Mouse (Mus musculus) granulocyte monocyte progenitor cell, adult 5-6 weeks (primary cell): ENCODE results near the gene Xpot. TPM values are rescaled to one million over a fixed set of nuclear protein-coding genes. Genes with fewer than 3 reads are reported as not detected.

Experiments
- ATAC-seq: replicated peaks from 2 replicates; pipeline ENCODE4 v1.8.0; 2016; ENCODE audit warnings: mild to moderate bottlenecking, moderate TSS enrichment, inconsistent platforms; ENCODE audit not compliant: poor library complexity, severe bottlenecking
- total RNA-seq, 2 experiments: library from RNA; stranded (forward) in 1 of 2; stranded (reverse) in 1 of 2; fragments of 200-712, 200-1000 nt in 1 of 2; fragments of >200 nt in 1 of 2; fragmentation: Nextera tagmentation in 1 of 2; gene quantifications; 2 replicates each; pipeline ENCODE4 v1.2.3; 2014 to 2017

The Xpot gene
- total RNA-seq, 2 experiments from 2014 or later: 69.6 to 105 TPM

DNA sequence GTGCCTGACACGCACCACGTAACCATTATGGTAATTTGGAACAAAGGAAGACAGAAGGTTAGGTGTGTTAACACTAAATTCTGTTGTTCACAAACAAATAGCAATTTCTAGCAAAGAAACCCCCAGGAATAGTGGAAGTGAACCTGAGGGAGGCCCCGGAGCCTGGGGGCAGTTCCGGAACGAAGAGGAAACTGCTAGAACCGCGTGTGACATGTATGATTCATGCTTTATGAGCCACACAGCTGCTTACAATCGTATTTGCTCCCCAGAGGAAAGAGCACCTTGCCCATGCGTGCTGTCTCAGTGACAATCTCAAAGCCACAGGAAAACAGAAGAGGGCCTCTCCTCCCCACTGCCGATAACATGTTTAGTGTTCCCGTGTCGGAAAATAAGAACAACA is 43.1 kb downstream of the Xpot start:
- ATAC-seq: peak; percentile 60

DNA sequence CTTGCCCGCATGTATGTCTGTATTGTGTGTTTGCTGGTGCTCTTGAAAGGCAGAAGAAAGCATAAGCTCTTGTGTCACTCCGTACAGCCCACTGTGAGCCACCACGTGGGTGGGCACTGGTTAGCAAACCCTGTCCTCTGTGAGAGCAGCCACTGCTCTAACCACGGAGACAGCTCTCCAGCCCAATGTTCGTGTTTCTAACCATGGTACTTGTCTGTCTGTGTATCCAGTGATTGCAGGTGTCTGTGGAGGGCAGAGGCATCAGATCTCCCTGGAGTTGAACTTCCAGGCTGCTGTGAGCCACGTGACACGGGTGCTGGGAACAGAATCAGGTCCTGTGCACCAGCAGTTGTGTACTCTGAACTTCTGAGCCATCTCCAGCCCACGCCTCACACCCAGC is 43.8 kb downstream of the Xpot start:
- no peak for ATAC-seq

DNA sequence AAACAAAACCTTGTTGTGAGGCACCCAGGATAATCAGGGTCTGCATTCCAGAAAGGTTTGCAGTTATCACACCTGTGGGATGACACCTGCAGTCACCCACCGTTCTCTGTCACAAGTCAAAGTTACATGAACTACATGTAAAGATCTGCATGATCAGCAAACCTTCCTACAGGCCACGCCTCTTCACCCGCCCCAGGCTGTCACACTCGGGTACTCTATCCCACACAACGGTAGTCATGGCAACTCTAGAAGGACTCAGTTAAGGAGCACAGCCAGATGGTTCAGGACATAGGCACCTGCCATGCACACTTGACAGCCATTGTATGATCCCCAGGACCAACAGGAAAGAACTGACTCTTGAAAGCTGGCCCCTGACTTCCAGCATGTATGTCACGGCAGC is 44.7 kb downstream of the Xpot start:
- ATAC-seq: no peak

DNA sequence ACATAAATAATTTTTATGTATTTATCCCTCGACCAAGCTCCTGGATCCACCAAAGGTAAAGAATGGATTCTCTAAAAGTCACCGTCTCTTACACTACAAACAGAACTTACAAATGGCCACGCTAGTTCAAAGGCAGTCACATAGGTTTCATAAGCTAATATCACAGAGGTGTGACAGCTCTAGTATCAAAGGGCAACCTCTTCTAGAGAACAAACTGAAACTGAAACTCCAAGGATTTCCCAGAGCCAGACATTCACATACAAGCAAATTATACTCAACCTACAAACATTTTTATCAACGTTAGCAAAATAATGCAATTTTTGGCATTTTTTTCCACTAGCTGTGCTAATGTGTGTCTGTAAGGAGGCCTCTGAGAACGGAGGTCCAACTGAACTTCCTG is 45.8 kb downstream of the Xpot start:
- ATAC-seq: no peak

DNA sequence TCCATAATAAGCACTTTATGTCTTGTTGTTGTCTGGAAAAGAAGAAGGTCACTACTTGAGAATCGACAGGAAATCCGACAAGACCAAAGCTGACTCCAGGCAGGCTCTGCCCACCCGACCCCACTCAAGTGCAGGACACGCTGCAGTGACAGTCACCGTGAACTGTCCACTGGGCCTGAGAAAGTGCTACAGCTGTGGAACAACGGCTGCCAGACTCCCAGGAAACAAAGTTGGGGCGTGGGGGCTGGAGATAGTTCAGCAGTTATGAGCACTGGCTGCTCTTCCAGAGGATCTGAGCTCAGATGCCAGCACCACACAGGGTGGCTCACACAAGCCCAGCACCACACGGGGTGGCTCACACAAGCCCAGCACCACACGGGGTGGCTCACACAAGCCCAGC is 49.8 kb downstream of the Xpot start:
- no peak for ATAC-seq

DNA sequence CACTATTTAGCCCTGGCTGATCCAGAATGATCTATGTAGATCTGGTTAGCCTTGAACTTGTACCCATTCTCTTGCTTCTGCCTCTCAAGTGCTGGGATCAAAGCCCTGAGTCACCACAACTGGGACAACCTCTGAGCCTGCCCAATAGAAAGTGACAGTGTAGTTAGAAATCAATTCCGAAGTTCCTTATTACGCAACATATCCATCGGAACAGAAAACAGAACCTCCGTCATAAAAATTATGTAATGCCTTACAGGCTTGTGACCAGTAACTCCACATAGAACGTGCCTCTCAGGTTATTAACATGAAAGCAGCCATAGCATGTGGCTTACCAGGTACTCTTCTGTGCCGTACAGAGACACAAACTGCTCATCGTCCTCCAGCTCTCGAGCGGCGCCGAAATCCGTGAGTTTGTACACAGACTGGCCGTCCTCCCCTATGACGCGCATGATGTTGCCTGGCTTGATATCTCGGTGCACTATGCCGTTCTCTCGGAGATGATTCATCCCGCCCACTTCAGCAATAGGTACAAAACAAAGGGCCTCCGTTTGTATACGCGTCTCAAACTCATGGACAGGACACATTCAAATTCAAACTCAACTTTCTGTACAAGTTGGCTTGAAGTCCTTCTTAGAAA is 54.5 kb downstream of the Xpot start:
- ATAC-seq: peak; percentile 99

DNA sequence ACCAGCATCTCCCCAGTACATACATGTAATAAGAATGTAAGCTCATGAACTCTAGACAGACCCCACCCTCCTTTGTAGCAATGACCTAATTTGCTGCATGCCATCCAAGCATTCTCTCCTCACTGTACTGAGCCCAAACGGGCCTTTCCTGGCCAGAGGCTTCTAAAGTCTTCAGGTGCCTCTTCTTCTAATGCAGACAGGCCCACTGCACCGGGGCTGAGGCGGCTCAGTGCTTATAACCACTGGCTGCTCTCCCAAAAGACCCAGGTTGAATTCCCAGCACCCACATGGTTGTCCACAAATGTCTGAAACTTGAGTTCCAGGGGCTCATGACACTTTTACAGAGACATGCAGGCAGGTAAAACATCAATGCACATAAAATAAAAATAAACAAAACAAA is 55.1 kb downstream of the Xpot start:
- ATAC-seq: no peak

DNA sequence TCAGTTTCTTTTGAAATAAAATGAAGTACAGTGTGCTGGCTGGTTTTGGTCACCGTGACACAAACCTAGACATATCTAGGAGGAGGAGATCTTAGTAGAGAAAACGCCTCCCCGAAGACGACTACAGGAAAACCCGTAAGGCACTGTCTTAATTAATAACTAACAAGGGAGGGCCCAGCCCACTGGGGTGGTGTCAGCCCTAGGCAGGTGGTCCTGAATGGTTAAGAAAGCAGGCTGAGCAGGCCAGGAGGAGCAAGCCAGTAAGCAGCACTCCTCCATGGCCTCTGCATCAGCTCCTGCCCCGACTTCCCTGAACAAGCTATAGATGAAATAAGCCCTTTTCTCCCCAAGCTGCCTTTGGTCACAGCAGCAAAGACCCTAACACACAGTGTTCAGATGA is 56.3 kb downstream of the Xpot start:
- ATAC-seq: no peak

DNA sequence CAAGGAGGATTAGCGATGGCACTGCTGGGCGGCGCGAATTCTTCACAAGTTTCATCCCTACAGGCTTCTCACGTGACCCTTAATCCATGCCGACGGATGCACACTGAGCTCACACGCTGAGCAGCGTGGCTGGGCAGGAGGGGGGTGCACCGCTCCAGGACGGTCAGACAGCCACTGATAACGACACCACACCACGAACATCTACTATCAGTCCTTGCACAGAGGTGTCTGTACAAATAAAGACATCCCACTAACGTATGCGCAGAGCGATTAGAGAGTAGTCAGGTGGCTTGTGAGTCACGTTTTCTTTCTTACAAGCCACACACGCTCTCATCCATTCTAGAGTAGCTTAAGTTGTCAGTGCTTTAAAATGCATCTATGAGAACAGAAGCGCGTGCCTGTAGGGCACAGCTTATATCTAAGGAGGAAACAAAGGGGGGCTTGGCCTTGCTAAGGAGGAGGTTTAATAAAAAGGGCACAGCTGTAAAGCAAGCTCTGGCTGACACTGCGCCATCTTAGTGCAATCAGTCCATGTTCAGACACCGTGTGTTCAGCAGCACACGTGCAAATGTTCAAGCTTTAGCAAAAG is 57.0 kb downstream of the Xpot start:
- no peak for ATAC-seq

DNA sequence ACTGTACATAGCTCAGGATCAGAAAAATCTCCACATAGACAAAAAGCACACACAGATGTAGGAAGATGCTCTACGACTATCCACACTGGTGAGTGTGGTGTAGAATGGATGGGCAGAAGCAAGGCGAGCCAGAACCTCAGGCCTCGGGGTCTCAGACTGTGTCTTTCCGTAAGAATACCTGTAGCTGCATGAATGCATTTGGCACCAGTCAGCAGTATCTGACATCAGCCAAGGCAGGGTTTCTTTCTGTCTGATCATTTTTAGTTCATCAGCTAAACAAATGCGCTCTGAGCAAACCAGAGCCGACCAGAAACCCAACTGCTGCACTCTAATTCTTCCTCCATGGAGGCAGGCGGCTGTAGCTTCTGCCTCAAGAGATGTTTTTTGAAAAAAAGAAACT is 57.6 kb downstream of the Xpot start:
- ATAC-seq: no peak

DNA sequence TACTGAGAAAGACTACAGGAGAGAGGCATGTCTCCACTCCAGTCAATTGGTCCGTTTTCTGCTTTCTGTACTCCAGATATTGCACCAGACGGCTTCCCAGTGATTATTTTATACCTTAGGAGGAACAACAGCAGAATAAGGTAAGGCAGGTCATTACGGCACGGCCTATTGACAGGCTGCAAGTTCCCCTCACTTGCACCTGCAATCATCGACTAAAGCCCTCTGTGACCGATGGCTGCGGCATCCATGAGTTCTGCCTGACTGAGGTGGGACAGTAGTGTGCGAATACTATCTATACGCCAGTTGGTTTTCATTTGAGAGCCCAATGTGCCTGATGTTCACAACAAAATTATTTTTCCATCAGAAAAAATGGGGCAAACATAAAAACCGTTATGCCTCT is 58.1 kb downstream of the Xpot start:
- ATAC-seq: no peak

DNA sequence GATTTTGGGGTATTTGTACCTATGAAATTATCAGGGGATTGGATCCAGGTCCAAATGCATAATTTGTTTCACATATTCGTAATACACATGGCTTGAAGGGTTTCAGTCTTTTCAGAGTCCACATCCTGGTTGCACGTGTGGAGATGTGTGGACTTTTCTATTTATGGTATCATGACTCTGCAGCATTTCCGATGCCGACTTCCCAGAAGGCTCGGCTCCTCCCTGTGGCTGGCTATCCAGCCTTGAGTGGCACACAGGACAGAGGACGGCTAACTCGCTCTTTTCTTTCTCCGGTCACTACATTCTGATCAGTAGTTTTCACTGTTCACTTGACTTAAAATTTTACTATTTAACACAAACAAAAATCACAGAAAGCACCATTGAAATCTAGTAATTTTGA is 61.7 kb downstream of the Xpot start:
- peak; percentile 35 for ATAC-seq

DNA sequence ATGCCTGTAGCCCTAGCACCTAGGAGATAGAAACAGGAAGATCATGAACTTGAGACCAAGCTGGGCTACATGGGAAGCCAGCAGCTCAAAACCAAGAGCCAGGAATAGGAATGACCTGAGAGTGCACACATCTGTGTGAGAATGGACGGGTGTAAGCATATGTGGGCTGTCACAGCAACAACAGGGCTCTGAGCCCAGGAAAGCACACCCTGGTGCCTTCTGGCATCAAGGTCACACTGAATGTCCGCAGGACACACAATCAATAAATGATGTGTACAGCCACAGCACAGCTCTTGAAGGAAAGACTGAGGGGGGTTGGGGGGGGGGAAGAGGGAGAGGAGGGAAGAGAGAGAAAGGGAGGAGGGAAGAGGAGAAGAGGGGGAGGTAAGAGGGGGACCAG is 67.9 kb downstream of the Xpot start:
- no peak for ATAC-seq

DNA sequence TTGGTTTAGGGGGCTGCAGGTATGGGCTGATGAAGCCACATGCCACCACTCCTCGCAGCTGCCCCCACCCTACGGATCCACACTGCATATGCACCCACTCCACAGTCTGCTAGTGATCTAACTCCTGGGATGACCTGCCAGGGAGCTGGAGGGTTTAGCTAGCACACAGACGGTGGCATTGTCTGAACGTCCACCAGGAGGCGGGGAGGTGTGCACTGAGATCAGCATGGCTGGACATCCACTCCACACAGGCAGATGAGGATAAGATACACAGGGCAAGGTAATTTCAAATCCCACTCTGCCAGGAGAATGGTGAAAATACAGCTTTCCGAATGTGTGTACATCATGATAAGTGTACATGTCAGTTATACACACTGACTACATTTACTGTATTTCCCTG is 69.9 kb downstream of the Xpot start:
- ATAC-seq: no peak

DNA sequence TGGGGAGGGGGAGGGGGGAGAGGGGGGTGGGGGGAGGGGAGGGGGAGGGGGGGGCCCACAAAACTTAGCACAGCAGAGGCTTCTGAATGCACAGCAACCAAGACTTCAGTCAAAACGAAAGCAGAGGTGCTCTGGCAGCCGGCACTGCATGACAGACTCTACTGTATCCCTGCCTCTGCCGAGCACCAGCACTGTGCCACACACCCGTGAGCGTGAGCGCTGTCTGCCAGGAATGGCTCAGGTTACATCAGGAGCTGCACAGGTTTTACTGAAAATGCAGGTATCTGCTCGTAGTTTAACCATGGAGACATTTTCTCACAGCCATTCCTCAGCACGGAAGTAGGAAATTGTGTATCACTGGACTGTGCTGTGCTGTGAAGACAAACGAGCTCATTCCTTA is 75.8 kb downstream of the Xpot start:
- ATAC-seq: no peak

DNA sequence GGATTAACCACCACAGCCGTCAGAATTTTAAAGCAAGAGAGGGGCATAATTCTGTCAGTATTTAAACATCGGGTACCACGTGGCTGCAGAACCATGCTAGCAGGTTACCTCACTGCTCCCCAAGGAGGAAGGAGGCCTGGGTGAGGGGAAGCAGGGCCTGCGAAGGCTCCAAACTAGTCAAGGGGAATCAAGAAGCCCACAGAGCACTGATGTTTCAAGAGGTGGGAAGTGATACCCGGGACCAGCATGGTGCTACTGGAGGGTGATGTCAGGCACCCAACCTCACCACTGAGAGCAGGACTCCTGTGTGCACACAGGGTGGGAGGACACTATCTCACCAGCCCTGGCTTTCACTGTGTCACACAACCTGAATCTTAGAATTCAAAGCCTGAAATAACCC is 76.5 kb downstream of the Xpot start:
- ATAC-seq: peak; percentile 85

DNA sequence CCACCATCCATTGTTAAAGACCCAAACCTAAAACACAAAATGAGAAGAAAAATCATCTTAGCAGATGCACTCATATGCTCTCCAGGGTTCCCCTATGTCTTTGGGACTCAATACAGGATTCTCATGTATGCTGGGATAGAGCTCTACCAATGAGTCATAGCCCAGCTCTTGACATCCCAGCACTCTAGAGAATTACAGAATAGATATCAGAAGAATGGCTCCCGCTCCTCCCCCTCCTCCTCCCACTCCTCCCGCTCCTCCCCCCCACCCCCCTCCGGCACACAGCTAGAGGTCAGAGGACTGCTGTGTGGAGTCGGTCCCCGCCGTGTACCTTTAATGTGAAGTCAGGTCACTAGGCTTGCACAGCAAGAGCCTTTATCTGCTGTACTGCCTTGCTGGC is 79.0 kb downstream of the Xpot start:
- no peak for ATAC-seq

DNA sequence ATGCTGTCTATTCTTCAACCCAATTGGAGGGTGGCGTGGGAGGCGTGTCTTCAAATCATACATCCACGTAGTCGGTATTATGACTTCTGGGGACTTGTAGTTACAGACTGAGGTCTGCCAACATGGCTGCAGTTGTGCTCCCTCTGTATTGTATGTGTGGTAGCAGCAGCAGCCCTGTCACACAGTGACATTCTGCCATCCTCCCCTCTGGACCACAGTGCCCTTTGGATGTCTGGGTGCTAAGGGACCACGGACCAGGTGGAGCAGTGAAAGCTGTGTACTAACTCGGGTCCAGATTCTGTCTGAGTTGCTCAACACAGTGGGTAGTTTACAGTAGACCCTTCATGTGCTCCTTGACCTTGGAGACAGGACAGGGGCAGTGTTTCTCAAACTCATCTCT is 82.6 kb downstream of the Xpot start:
- no peak for ATAC-seq

DNA sequence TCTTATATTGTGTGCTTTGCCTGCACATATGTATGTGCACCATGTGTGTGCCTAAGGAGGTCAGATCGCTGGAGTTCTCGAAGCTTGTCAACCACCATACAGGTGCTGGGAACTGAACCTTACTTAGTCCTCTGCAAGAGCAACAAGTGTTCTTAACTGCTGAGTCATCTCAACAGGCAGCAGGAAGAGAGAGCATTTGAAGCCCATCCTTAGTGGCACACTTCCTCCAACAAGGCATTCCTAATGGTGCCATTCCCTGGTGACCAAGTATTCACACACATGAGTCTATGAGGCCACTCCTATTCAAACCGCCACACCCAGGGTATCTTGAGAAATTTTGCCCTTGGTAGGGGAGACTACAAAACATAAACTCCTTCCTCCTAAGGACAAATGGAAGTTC is 84.0 kb downstream of the Xpot start:
- peak; percentile 35; the same call in 1 of the 2 replicates for ATAC-seq
